Mouse (Mus musculus) activated CD4-positive, CD25-positive, alpha-beta regulatory T cell, adult 4 months (primary cell): ENCODE measurements around the gene Nudt9. TPM values are rescaled to one million over a fixed set of nuclear protein-coding genes. Genes with fewer than 3 reads are reported as not detected.

Source experiments
- ATAC-seq: one replicate; pipeline ENCODE4 v1.8.0; 2017
- polyA plus RNA-seq, 2 experiments: library from polyadenylated mRNA; unstranded; fragments of 100-300 nt; shearing (Covaris generic); gene quantifications; one replicate each; pipeline ENCODE4 v1.2.1; 2017

Nudt9 gene
- polyA plus RNA-seq, 2 experiments from 2014 or later = 13.6 to 20.8 TPM

DNA sequence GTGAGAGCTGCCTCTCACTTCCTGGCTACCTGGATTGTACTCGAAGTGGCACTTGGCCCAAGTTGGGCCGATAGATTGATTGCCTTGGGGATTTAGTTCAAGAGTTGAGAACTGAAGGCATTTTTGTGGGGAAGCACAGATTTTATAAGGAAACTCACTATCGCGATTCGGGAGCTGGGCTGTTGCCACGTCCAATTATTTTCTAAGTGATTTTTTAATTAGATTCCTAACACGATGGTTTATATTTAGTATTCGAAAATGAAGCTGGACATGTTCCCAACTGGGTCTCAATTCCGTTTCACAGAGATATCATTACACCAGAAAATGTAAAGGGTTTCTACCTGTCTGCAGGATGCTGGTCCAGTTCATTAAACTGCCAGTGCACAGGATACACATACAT, 39.3 kb downstream of the Nudt9 start:
- ATAC-seq = no peak

- ATAC-seq = no peak
These were observed 43.6 kb downstream of the Nudt9 start for GRCm38 (mm10) chr5:104089751-104090150.

- no peak for ATAC-seq
These were observed 49.4 kb downstream of the Nudt9 start for GRCm38 (mm10) chr5:104095416-104096077.

GRCm38 (mm10) chr5:104096078-104096938, 50.2 kb downstream of the Nudt9 start:
- no peak for ATAC-seq

GRCm38 (mm10) chr5:104101678-104102531, 55.8 kb downstream of the Nudt9 start:
- no peak for ATAC-seq

DNA sequence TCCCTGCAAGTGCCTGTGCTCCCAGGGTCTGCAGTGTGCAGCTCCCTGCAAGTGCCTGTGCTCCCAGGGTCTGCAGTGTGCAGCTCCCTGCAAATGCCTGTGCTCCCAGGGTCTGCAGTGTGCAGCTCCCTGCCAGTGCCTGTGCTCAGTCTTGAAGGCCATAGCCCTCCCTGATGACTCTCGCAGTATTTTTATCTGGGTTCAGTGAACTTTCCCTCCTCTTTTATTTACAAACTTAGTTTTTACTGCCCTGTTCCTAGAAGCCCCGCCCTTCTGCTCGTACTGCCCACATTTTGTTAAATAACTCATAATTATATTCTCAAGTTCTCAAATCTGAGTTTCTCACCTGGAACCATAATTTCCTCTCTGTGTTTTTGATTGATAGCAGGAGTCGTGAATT, 57.1 kb downstream of the Nudt9 start:
- ATAC-seq = no peak

GRCm38 (mm10) chr5:104104111-104104510, 58.0 kb downstream of the Nudt9 start:
- no peak for ATAC-seq

GRCm38 (mm10) chr5:104108127-104108875, 62.2 kb downstream of the Nudt9 start:
- no peak for ATAC-seq

GRCm38 (mm10) chr5:104108879-104109369, 62.8 kb downstream of the Nudt9 start:
- ATAC-seq = no peak

GRCm38 (mm10) chr5:104109516-104109915, 63.4 kb downstream of the Nudt9 start:
- no peak for ATAC-seq

DNA sequence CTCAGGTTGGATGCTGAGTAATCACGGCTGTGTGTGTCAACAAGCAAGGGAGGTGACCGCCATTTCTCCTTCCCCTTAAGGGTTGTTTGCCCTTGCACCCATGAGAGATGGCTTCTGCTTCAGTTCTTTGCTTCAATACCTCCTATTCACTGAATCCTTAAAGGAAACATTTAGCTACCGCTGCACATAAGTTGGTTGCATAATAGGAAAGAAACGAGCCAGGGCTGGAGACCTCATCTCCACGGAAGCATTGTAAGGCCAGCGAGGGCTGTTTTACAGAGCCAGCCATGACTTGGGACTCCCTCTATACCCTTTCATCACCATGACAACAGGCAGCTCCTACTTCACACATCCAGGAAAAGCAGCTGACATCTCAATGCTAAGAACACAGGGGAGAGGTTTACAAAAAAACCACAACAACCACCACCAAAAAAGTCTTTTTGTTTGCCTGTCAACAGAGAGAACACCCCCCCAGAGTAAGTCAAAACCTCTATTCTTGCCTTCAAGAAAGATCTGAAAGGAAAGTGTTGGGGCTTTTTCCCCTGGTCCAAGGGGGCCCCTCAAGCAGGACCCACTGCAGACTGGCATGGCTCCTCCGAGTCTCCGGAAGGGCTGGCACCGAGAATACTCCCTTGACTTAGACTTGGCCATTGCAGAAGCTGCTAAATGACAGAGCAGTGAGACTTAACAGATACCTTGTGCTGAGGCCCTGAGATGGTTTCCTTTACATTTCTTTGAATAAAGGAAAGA, 64.2 kb downstream of the Nudt9 start:
- no peak for ATAC-seq

GRCm38 (mm10) chr5:104112016-104112415, 65.9 kb downstream of the Nudt9 start:
- no peak for ATAC-seq

GRCm38 (mm10) chr5:104112511-104112910, 66.4 kb downstream of the Nudt9 start:
- no peak for ATAC-seq

DNA sequence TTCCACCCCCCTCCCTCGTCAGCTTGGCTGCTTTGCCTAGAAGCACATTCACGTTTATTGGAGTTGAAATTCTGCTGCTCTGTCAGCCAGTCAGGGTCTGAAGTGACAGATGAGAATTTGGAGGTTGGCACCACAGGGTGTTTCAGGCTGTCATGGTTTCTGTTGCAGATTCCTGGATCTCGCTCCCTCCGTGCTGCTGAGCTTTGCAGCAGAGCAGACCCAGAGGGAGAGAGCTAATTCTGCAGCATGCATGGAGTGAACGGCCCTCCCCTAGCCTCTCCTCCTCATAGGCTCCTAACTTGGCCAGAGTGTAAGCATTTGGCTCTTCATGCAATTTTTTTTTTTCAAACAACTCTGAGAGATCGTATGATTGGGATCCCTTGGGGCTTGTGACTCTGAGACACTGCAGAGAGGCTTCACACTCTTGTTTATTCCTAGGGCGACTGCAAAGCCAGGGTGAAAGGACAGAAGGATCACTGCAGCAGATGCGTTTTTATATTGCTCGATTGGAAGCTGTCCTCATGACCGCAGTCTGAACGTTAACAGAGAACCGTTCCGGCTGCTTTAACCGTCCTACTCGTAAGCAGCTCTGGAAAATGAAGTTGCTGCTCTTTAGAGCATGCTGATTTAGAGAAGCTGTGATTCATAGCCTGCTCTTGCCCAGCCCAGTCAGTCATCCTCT, 67.5 kb downstream of the Nudt9 start, which contains the start of gene Sparcl1:
Gene Sparcl1 (minus strand): TSS at position 243 of the 682 bp plus-strand sequence.
- ATAC-seq = no peak

Other genes with a start within 250 kb of the Nudt9 start
- gene Klhl8, start 135.0 kb upstream of the Nudt9 start, polyA plus RNA-seq = under 1 TPM; 0.44 to 0.88 TPM
- not detected for gene Hsd17b13, start 68.9 kb upstream of the Nudt9 start, polyA plus RNA-seq
- gene Hsd17b11, start 24.4 kb upstream of the Nudt9 start, polyA plus RNA-seq = 1 to 10 TPM; 2.9 to 3.9 TPM
- gene Gm17660, start 31.3 kb downstream of the Nudt9 start, polyA plus RNA-seq = not detected
- not detected for gene Sparcl1, start 67.4 kb downstream of the Nudt9 start, polyA plus RNA-seq
- gene Dspp, start 124.4 kb downstream of the Nudt9 start, polyA plus RNA-seq = not detected
- gene Dmp1, start 156.3 kb downstream of the Nudt9 start, polyA plus RNA-seq = not detected